Mouse (Mus musculus): ENCODE results near the gene Fam71b.

GRCm38 (mm10) chr11:46449461-46450080 lies 53.2 kb downstream of the Fam71b start:
- TF ChIP-seq TAL1 (IDR thresholded peaks at IDR 0.05; ENCODE audit: low read length): no peak
- no peak for TF ChIP-seq GATA1 (IDR thresholded peaks at IDR 0.05; ENCODE audit: low read length)
